Mouse (Mus musculus) hindlimb bud, embryonic 11.5 days (tissue): ENCODE measurements at regions not wholly inside any gene's neighbourhood (a gene's known extent, or its start where the extent isn't known, plus 50 kb on each side); places are given as distances from the start of the nearest gene placed in this dataset.

ENCODE experiments used
- DNase-seq: peaks from one replicate; pipeline ENCODE4 v3.0.0-alpha.2; 2012; ENCODE audit warnings: low read depth, low spot score; ENCODE audit errors: extremely low spot score

DNA sequence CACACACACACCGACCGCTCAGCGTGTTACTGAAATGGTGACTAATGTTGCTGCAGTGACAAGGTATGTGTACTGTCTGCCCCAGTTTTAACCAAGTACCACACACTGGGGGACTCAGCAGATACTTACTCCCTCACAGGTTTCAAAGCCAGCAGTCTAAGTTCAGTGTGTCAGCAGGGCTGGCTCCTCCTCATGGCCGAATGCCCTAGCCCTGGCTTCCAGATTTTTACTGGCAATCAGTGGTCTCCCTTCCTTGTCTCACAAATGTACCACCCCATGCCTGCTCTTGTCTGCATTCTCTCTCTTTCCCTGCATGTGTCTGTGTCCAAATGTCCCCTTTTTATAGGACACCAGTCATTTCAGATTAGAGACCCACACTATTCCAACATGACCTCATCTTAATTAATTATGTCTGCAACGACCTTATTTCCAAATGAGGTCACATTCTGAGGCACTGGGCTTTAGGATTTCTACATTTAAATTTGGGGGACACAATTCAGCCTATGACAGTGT is 114.7 kb downstream of the Uri1 start:
- DNase-seq, result no peak

DNA sequence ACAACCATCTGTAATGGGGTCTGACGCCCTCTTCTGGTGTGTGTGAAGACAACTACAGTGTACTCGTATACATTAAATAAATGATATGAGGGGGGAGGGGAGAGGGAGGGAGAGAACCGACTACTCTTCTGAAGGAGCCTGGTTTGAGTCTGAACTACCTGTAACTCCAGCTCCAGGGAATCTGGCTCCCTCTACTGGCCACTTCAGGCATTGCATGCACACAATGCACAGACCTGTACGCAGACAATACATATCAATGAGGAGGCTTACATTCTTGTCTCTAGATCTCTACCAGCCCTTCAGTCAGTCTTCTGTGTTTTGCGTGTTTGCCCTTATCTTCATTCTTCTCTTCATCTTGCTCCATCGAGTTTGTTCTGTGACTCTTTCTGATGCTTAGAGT is 120.4 kb upstream of the Zfp536 start:
- DNase-seq, result no peak

DNA sequence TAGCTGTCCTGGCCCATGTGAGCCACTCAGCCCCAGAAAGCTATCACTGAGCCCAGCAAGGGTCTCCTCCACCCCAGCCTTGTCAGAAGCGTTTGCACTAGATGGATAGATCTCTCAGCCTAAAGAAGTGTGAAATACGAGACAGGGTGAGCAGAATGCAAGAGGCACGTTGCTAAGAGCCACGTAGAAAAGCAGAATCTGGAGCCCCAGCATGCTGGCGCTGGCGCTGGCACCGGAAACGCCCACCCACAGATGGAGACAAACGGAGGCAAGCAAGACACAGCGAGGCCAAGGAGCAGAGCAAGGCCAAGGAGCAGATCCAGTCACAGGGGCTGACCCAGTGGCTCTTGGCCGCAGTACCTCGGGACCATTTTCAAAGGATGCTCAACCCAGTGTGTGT is 100.9 kb upstream of the Zfp536 start:
- no peak for DNase-seq

DNA sequence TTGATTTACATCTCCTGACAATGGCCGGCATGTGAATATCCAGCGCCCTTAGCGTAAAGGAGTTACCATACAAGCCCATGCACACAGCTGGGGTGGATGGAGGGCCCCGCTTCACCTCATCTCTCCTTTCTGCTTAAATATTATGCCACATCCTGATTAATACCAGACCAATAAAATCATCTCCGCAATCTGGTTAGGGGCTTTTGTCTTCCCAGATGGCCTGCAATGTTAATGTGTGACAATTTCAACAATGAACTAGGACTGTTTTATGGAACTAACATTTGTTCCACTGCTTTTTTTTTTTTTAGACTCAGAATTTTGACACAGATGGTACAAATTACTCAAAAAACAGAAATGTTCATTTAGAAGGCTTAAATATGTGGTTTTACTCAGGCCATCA is 97.5 kb upstream of the Zfp536 start:
- DNase-seq, result no peak

DNA sequence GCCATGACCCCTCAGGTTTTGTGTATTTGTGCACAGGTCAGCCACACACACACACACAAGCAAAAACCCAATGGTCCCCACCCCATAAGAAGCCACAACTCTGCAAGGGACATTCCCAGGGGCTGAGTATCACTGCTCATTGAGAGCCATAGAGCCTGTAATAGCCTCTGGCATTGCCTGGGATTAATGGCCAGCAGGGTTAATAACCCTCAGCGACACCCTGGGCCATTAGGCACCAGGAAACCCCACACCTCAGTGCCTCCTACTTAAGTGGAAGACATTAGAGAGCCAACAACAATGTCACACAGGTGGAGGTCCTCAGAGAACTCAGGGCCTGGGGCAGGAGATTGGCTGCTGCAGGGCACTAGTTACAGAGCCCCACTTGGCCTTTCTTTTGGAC is 93.0 kb upstream of the Zfp536 start:
- DNase-seq, result no peak

DNA sequence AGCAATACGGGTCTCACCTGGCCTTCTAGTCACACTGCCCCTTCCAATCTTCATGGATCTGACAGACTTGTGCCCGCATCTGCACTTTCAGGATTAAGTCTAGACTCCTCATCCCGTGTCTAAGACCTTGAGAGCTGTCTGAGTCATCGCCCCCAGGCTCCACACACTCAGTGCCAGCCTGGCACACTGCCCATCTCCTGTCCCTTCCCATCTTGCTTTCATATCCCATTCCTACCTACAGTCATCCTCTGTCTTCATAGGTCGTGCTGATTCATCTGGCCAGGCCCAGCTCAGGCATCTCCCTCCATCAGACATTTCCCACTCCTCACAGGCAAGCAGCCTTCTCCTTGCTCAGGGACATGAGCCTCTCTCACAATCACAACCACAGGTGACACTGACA is 78.0 kb upstream of the Zfp536 start:
- DNase-seq, result no peak

DNA sequence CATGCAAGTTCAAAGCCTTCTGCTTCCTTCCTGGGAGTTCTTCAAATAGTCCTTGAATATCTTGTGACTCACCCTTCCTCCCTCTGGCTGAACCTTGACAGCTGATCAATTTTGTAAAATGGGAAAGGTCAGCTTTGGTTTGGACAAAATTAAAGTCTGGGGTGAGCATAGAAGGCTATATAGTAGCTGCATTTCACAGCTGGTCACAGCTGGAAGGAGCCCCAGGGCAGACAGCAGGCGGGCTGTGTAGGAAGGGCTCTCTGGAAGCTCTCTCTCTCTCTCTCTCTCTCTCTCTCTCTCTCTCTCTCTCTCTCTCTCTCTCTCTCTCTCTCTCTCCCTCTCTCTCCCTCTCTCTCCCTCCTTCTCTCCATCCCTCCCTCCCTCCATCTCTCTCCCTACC is 71.8 kb upstream of the Zfp536 start:
- DNase-seq, result no peak

DNA sequence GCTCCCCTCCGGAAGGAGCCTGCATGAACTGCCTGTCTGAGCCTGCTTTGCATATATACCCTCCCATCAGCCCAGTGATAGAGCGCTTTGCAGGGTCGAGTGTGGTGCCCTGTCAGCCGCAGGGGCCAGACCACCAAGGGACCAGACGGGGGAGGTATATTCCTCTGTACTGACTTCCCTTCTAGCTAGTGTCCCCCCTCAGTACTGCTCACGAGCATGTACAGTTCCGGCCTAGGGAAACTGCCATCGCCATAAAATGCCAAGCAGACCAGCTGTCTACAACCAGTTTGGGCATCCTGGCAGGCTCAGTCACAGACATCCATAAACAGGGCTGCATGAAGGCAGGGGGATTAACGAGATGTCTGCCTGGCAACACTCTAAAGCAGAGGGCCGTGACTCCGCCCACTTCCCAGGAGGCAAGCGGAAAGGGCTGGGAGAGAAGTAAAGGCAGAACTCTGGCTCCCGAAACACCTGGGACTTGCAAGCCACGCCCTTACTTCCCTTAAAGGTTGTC is 68.6 kb upstream of the Zfp536 start:
- peak; percentile 35 for DNase-seq

DNA sequence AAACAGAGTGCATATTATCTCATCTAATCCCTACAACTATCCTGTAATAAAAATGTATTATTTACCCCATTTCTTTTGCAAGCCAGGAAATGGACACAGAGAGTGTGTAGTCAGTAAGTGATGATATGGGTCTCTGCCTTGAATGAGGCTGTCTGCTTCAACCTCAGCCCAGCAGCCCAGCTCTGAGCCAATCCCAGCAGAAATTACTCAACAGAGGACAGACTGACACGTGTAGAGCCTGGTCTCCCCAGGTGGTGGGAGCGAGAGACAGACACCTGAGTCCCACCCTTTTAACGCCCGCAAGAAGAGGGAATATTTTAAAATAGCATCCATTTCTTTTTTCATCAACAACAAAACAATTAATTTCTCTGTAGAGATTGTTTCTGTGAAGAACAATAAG is 68.1 kb upstream of the Zfp536 start:
- DNase-seq, result no peak

DNA sequence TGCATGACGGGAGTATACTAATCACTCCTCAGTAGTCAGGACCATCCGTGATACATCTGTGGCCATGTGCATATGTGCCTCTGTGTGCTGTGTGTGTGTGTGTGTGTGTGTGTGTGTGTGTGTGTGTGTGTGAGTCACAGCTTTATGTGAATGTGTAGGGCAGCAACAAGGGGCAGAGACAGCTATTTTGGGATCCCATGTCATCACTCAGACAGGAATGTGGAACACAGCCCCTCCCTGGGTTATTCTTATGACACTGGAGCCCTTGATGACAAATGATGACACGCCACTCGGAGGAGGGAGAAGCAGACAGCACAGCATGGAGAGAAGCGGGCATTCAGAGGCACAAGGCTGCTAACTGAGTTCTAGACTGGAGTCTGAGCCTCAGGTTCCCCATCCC is 64.4 kb upstream of the Zfp536 start:
- DNase-seq, result no peak

DNA sequence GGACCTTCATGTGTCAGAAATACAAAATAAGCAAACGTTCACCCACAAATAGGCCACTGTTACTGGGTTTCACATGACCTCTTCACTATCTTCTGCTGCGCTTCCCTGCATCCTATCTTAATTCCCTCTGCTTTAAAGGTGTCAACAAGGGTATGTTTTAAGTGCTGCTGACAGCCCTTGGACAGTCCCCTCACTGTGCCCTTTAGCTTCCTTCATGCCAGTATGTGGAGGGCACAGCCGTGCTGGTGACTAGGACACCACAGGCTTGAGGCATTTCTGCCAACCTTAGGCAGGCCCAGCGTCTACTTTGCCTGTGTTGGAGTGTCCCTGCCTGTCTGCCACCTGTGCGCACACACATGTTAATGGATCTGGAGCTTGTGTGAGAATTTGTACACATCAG is 63.9 kb upstream of the Zfp536 start:
- no peak for DNase-seq

DNA sequence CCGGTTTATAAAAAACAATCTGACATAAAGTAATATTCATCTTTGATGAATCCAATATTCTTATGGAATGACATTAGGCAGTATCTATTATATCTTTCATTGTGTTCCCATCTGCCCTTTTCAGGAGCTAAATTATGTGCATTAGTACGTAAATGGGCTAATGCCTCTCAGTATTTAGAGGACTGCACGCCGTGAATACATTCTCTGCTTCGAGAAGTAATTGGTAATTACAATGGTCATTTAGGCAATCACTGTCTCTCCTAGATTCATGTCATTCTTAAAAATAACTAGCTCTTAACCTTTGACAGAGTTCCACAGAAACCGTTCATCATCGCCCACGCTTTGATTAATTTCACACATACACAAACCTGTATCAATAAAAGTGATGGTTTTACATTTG is 60.0 kb upstream of the Zfp536 start:
- DNase-seq, result no peak

DNA sequence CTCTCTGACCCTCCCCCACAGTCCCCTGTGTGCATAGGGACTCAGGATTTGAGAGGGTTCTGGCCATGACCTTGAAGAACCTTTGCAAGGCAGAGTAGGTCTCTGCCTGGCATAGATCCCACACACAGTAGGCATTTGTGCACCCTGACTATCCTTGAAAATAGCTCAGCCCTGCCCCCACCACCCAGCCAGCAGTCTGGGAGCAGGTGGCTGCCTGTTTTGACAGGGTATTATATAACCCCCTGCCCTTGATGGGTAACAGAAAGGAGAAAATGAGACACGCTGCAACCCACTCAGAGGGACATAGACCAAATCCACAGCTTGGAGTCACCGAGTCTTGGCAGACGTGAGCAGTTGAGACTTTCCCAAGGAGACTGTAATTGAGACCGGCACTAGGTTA is 58.9 kb upstream of the Zfp536 start:
- DNase-seq, result no peak

DNA sequence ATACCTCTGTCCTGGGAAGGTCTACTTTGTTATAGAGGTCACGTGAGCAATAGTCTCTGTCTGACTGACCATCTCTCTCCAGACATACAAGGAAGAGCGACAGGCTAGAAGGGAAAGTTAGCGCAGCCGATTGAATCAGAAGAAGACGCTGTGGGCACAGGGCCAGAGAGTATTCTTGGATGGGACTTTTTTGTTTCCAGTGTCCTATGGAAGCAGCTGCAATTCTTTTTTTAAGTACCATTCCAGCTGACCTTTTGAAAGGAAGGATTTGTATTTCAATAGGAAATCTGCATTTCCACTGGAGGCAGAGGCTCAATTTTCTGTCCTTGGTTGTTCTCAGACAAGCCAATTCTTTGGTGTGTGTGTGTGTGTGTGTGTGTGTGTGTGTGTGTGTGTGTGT is 52.3 kb upstream of the Zfp536 start:
- no peak for DNase-seq
